Mouse (Mus musculus) heart, adult 2 months (tissue): ENCODE results near the gene March8.

Experiments used
- CTCF ChIP-seq: fragments of 200-600 bp; IDR thresholded peaks from 2 replicates; pipeline ENCODE4 v1.8.1; 2022; ENCODE audit warnings: antibody characterized with exemption, mild to moderate bottlenecking, moderate library complexity
- POLR2A ChIP-seq: fragments of 200-500 bp; IDR thresholded peaks from 2 replicates; pipeline ENCODE4 v1.6.1; 2011; ENCODE audit warnings: mild to moderate bottlenecking, low read depth, low read length, control low read depth; ENCODE audit not compliant: insufficient read depth

GRCm38 (mm10) chr6:116406152-116406551, 68.3 kb downstream of the March8 start:
- TF ChIP-seq CTCF (no peak), POLR2A (no peak)
